Mouse (Mus musculus): Measurements from ENCODE around the gene Zfp335.
A peak's percentile ranks its signal among the peaks of the same experiment; 100 is the strongest.

The Zfp335 gene

DNA sequence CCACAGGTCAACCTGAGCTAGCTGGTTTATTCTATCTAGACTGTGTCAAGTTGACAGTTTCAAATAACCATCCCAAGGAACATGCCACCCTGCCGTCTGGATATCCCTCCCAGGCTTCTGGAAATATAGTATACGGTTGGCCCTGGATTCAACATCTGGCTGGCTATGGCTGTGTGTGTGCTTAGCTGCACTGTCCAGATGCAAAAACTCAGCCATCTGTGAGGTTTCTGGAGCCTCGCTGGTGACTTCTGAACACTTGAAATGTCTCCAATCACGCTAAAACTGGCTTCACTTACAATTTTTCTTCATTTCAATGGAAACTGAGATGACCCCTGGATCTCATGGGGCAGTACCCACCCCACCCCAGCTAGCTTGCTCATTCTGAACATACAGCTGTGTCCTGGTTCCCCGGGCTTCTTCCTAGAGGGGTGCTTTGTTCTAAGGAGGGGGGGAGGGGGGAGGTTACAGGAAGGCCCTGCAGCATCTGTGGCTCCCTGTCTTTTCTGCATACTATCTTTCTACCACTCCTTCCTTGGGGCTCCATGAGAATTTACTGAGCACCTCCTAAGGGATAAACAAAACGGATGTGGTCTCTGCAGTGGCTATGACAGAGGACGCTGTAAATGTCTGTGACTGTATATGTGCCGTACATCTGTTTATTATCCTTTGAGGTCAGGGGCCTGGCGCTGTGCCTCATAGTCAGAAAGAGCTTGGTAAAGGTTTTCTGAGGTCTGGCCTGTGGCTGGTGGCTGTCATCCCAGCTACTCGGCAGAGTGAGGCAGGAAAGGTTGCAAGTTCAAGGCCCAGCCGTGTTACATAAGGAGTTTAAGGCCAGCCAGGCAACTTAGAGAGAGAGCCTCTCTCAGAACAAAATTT, 19.4 kb upstream of the Zfp335 start:
- no peak for DNase-seq (ENCODE audit: extremely low spot score, low spot score)

DNA sequence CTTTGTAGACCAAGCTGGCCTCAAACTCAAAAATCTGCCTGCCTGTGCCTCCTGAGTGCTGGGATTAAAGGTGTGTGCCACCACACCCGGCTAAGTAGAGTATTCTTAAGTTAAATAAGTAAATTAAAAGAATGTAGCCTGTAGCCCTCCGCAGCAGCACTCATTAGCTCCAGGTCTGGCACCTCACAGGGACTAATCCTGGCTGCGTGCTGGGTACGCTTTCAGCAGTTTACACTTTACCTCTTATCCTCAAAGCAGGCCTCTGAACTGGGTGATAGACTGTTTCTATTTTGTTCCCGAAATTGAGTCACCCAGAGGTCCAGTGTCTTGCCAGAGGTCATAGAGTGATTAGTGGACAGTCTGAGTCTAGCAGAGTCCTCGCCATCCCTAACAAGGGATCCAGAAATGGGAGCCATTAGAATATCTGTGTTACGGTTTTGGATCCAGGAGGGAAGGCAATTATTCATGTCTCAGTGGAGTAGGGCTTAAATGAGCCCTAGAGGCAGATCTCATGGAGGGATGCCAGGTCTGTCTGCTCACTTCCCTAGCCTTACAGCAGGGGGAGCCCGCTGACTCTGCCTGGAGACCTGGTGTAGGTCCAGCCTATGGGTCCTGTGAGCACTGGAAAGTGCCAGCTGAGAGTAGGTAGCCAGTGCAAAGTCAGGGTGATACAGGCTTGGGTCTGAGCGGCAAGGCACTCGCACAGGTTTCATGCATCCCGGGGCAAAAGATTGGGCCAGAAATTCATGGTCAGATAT, 12.7 kb upstream of the Zfp335 start:
- DNase-seq (ENCODE audit: extremely low spot score, low spot score): peak; percentile 74

DNA sequence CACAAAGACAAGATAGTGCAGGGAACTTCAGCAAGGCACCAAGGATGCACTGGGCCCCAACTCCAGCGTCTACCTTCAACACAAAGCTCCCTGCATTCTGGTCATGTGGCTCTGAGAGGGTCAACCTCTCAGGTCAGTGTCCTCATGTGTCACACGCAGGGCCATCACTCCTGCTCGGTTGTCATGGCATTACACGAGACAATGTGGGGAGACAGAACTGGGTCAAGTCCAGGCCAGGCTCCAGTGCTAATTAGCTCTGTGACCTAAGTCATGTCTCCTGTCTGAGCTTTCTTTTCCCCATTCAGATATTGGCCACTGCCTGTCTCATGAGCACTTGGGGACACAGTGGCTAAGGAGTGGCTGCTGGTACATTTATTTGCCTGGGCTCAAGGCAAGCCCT, 11.7 kb upstream of the Zfp335 start:
- no peak for DNase-seq (ENCODE audit: extremely low spot score, low spot score)

DNA sequence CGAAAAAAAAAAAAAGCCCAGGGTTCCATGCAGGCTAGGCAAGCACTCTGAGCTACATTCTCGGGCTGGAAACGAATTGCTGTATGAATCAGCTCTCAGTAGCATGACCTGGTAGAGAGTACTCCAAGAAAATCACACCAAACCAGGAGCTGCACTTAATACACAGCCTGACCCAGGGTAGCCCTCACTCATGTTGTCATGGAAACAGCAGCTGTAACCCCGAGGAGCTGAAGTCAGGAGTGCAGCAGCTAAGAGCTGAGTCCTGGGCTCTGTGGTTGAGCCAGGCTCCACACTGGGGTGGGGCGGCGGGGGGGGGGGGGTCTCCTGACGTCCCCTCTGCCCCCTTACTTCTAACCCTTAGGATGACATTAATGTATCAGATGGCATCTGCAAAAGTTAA, 10.4 kb upstream of the Zfp335 start:
- DNase-seq (ENCODE audit: extremely low spot score, low spot score): no peak

DNA sequence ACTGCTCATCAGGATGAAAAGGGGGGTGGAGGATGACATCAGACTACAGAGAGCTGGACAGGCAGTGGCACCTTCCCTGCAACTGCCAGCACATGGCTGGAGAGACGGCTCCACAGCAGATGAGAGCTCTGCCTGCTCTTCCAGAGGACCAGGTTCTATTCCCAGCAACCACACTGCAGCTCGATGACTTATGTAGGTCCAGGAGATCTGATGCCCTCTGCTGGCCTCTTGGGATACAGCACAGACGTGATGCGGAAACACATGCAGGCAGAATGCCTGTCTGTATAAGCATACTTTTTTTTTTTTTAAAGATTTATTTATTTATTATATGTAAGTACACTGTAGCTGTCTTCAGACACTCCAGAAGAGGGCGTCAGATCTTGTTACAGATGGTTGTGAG, 6.8 kb upstream of the Zfp335 start:
- no peak for DNase-seq (ENCODE audit: extremely low spot score, low spot score)

DNA sequence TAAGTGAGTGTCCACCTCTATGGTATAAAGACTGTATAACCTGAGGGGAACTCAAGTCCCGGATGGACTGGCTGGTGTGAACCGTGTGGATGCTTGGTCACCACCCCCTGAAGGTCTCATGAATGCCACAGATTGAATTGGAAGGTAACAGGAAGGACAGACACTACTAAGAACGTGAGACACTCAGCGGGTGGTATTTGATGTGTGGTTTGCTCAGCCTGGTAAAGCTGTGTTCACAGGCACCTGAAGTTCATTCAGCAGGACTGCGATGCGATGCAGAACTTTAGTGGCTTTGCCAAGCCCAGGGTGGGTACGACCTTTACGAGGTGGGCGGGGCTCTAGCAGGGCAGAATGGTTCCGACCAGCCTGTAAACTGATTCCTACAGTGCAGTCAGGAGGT, 5.8 kb upstream of the Zfp335 start:
- no peak for DNase-seq (ENCODE audit: extremely low spot score, low spot score)

GRCm38 (mm10) chr2:164916820-164917219, 5.3 kb upstream of the Zfp335 start:
- no peak for DNase-seq (ENCODE audit: extremely low spot score, low spot score)

DNA sequence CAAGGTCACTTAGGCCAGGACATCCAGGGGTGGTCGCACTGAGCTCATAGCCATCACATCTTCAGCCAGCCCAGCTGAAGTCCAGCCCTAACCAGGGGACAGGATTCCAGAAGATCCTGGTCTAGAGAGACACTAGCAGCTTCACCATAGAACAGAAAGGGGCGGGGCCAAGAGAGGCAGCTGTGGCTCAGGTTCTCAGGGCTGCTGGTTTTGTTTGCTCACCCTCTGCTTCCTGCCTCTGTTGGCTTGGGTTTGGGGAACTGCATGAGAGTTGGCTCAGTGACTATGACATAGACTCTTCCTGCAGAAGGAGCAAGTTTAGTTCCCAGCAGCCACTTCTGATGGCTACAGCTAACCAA, 1.9 kb upstream of the Zfp335 start:
- DNase-seq (ENCODE audit: extremely low spot score, low spot score): no peak

DNA sequence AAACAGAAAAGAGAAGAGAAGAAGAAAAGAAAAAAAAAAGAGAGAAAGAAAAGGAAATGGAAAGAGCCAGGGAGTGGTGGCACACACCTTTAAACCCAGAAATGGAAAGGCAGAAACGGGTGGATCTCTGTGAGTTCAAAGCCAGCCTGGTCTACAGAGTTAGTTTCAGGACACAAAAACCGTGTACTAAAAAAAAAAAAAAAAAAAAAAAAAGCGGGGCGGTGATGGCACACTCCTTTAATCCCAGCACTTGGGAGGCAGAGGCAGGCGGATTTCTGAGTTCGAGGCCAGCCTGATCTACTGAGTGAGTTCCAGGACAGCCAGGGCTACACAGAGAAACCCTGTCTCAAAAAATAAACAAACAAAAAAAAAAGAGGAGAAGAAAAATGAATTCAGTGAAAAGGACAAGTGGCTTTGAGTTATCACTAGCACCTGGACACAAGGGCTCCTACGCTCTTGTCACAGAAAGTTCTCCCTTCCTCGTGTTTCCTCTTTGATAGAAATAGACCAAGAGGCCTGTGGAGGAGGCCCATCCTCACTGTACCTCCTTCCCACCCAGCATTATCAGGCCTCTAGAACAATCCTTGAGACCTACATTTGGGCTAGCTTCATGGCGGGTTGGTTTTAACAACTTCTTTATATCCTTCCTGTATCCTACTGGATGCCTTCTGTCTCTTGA, 1.3 kb upstream of the Zfp335 start:
- DNase-seq (ENCODE audit: extremely low spot score, low spot score): no peak

GRCm38 (mm10) chr2:164912151-164912550, 594 bp upstream of the Zfp335 start:
- DNase-seq (ENCODE audit: extremely low spot score, low spot score): peak; percentile 32

GRCm38 (mm10) chr2:164910360-164911061, 1.0 kb downstream of the Zfp335 start:
- no peak for DNase-seq (ENCODE audit: extremely low spot score, low spot score)

DNA sequence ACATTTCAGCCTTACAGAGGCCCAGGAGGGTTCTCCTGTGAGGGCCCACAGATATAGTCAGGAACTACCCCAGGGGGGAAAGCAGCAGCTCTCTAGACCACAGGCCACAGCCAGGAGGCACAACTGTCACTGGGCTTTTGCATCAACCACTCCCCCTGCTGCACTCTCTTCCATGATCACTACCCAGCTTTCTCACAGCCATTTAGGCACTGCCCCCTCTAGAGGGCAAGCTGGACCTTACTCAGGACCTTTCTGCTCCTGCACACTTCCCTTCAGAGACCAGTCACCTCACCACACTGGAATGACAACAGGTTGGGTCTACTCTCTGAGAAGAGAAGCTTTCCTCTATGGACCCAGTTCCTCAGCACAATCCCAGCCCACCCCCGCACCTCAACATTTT, 2.0 kb downstream of the Zfp335 start:
- DNase-seq (ENCODE audit: extremely low spot score, low spot score): no peak

DNA sequence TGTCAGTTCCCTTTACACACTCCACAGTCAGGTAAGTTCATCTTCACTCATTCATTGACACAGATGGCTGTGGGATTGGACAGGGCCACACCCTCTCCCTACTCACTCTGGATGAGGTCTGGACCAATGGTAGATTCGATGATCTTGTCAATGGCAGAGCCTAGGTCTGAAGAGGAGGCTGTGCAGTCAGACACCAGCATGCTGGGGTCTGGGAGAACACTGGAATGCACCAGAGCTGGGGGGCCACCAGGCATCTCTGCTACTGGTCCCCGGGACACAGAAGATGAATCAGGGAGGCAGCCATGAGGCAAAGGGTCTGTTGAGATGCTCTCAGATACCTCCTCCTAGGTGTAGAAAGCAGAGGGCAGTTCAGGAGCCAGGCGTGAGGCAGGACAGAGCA, 2.5 kb downstream of the Zfp335 start:
- DNase-seq (ENCODE audit: extremely low spot score, low spot score): no peak

DNA sequence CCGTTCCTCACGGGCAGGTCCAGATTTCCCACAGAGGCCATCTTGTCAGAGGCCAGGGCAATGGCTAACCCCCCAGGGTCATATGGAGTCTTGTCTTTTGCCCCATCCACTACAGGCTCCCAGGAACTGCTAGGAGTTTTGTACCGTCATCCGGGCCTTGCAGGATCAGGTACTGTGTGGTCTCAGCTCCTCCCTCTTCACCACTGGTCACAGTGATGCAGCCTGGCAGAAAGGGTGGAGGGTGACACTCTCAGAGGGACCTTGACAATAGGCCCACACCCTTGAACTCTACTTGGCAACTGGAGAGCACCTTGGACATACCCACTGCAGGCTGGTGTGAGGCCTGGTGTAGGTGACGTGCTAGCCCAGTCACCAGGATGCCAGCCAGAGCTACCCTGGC, 3.5 kb downstream of the Zfp335 start:
- DNase-seq (ENCODE audit: extremely low spot score, low spot score): no peak

- DNase-seq (ENCODE audit: extremely low spot score, low spot score): no peak
Measured at GRCm38 (mm10) chr2:164907511-164907910, 4.0 kb downstream of the Zfp335 start.

GRCm38 (mm10) chr2:164906071-164906470, 5.5 kb downstream of the Zfp335 start:
- no peak for DNase-seq (ENCODE audit: extremely low spot score, low spot score)

- DNase-seq (ENCODE audit: extremely low spot score, low spot score): no peak
Measured at GRCm38 (mm10) chr2:164903496-164903895, 8.1 kb downstream of the Zfp335 start.

DNA sequence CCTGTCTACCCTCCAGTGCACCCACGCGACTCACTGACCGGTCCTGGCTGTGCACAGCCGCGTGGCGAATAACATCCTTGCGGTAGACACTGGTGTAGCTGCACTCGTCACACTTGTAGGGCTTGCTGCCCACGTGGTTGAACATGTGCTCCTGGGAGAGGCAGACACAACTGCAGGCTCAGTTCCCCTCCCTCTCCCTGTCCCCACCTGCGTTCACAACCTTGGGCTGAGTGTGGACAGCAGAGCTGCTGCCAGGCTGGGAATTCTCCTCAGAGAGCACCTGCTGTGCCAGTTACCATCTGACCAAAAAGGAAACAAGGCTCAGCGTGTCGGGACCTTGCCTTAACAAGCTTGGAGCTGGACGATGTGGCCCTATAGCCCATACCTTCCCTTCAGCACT, 10.2 kb downstream of the Zfp335 start:
- DNase-seq (ENCODE audit: extremely low spot score, low spot score): no peak

- no peak for DNase-seq (ENCODE audit: extremely low spot score, low spot score)
Measured at GRCm38 (mm10) chr2:164899723-164900459, 11.7 kb downstream of the Zfp335 start.

GRCm38 (mm10) chr2:164899034-164899433, 12.5 kb downstream of the Zfp335 start:
- DNase-seq (ENCODE audit: extremely low spot score, low spot score): no peak

GRCm38 (mm10) chr2:164898008-164898407, 13.5 kb downstream of the Zfp335 start:
- DNase-seq (ENCODE audit: extremely low spot score, low spot score): no peak

All from neural tube, embryonic 10.5 days (tissue).